Mouse (Mus musculus): Measurements from ENCODE around the gene Pla2g16. TPM values are rescaled to one million over a fixed set of nuclear protein-coding genes. Genes with fewer than 3 reads are reported as not detected.

Pla2g16 gene
- polyA plus RNA-seq, 1 experiment from 2014 or later, result 3.1 TPM

GRCm38 (mm10) chr19:7576180-7576579 is 18.9 kb downstream of the Pla2g16 start:
- no peak overlapping the region for H3K27ac ChIP-seq (ENCODE audit: low read length)
- 91% methylated on average over 1 of the region's 1 CpGs for whole genome bisulfite sequencing
- no peak overlapping the region for H3K4me2 ChIP-seq (ENCODE audit: low read length)
- H3K36me3 ChIP-seq (ENCODE audit: control insufficient read depth, insufficient read depth, low read length), result no peaks in the 10 kb centered on the region
- no peak overlapping the region for H3K9ac ChIP-seq (ENCODE audit: low read depth, low read length)
- H3K9me3 ChIP-seq (replicated peaks; ENCODE audit: control insufficient read depth, low read length, poor library complexity, severe bottlenecking), result no peaks in the 10 kb centered on the region
- no peak for ATAC-seq
- H3K27me3 ChIP-seq (ENCODE audit: control insufficient read depth, insufficient read depth, low read depth, low read length), result no peaks in the 10 kb centered on the region
- H3K4me3 ChIP-seq (ENCODE audit: low read depth, low read length), result no peak overlapping the region
- H3K4me1 ChIP-seq (ENCODE audit: control insufficient read depth, insufficient read depth, low read length), result no peaks in the 10 kb centered on the region

GRCm38 (mm10) chr19:7577710-7578109 is 20.5 kb downstream of the Pla2g16 start:
- H3K4me2 ChIP-seq (ENCODE audit: low read length), result no peak overlapping the region
- no peaks in the 10 kb centered on the region for H3K4me1 ChIP-seq (ENCODE audit: control insufficient read depth, insufficient read depth, low read length)
- H3K36me3 ChIP-seq (ENCODE audit: control insufficient read depth, insufficient read depth, low read length), result no peaks in the 10 kb centered on the region
- 88% methylated on average over 3 of the region's 3 CpGs for WGBS
- no peaks in the 10 kb centered on the region for H3K27me3 ChIP-seq (ENCODE audit: control insufficient read depth, insufficient read depth, low read depth, low read length)
- no peak overlapping the region for H3K9ac ChIP-seq (ENCODE audit: low read depth, low read length)
- no peak overlapping the region for H3K27ac ChIP-seq (ENCODE audit: low read length)
- ATAC-seq, result no peak
- H3K9me3 ChIP-seq (replicated peaks; ENCODE audit: control insufficient read depth, low read length, poor library complexity, severe bottlenecking), result no peaks in the 10 kb centered on the region
- H3K4me3 ChIP-seq (ENCODE audit: low read depth, low read length), result no peak overlapping the region

DNA sequence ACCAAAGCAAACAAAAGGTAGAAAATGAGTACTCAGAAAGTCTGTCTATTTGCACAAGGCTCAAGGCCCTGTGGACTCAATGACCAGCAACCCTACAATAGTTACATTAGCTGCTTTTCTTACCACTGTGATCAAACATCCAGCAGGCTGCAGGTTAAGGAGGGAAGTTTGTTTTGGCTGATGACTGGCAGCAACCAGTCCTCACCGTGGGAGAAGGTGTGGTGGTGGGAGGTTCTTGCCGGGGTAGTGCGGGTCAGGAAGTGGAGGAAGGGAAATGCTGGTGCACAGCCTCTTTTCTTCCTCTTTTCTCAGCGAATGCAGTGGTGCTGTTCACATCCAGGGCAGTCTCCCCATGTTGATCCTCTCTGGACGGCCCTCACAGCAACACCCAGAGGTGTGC is 23.8 kb downstream of the Pla2g16 start:
- no peak for ATAC-seq
- Histone ChIP-seq H3K27me3 (ENCODE audit: control insufficient read depth, insufficient read depth, low read depth, low read length) (no peaks in the 10 kb centered on the region), H3K9me3 (replicated peaks; ENCODE audit: control insufficient read depth, low read length, poor library complexity, severe bottlenecking) (no peaks in the 10 kb centered on the region), H3K4me3 (ENCODE audit: low read depth, low read length) (no peak overlapping the region), H3K4me1 (ENCODE audit: control insufficient read depth, insufficient read depth, low read length) (no peaks in the 10 kb centered on the region), H3K9ac (ENCODE audit: low read depth, low read length) (no peak overlapping the region), H3K36me3 (ENCODE audit: control insufficient read depth, insufficient read depth, low read length) (no peaks in the 10 kb centered on the region), H3K27ac (ENCODE audit: low read length) (no peak overlapping the region), H3K4me2 (ENCODE audit: low read length) (no peak overlapping the region)
- WGBS, result 85% methylated on average over 5 of the region's 5 CpGs

DNA sequence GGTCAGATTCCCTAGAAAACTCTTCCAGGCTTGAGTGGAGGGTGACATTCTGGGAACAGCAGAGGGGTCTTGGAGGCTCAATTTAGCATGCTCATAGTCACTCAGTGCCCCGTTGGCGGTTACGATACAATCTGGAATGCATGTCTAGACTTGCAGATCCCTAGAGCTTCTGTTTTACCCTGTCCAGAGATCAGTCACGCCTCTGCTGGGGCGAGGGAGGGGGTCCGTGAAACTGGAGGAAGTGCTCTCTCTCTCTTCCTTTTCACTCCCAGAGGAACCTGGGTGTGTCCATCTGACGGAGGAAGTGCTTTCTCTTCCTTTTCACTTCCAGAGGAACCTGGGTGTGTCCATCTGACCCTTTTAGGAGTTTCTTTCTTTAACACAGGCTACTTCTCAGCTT is 25.8 kb downstream of the Pla2g16 start:
- no peak for ATAC-seq
- Histone ChIP-seq H3K9me3 (replicated peaks; ENCODE audit: control insufficient read depth, low read length, poor library complexity, severe bottlenecking) (no peaks in the 10 kb centered on the region), H3K36me3 (ENCODE audit: control insufficient read depth, insufficient read depth, low read length) (no peaks in the 10 kb centered on the region), H3K27ac (ENCODE audit: low read length) (no peak overlapping the region), H3K4me1 (ENCODE audit: control insufficient read depth, insufficient read depth, low read length) (no peaks in the 10 kb centered on the region), H3K9ac (ENCODE audit: low read depth, low read length) (no peak overlapping the region), H3K27me3 (ENCODE audit: control insufficient read depth, insufficient read depth, low read depth, low read length) (no peaks in the 10 kb centered on the region), H3K4me3 (ENCODE audit: low read depth, low read length) (no peak overlapping the region), H3K4me2 (ENCODE audit: low read length) (no peak overlapping the region)
- 68% methylated on average over 7 of the region's 7 CpGs for WGBS

DNA sequence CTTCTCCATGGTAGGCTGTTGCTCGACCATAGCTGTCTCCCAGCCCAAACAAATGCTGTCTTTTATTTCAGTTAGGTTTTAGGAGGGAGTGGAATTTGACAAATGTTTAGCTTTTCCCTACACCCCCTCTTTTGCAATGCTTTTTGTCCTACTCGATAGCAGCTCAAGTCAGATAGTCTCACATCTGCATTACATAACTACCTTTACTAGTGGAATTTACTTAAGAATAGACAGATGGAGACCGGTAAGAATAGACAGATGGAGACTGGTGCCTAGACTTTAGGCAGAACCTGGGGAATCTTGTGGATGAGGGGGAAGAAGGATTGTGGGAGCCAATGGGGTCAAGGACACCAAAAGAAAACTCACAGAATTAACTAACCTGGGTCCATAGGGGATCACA is 26.3 kb downstream of the Pla2g16 start:
- 69% methylated on average over 3 of the region's 3 CpGs for WGBS
- no peak for ATAC-seq
- Histone ChIP-seq H3K27ac (ENCODE audit: low read length) (no peak overlapping the region), H3K27me3 (ENCODE audit: control insufficient read depth, insufficient read depth, low read depth, low read length) (no peaks in the 10 kb centered on the region), H3K9ac (ENCODE audit: low read depth, low read length) (no peak overlapping the region), H3K4me2 (ENCODE audit: low read length) (no peak overlapping the region), H3K4me3 (ENCODE audit: low read depth, low read length) (no peak overlapping the region), H3K4me1 (ENCODE audit: control insufficient read depth, insufficient read depth, low read length) (no peaks in the 10 kb centered on the region), H3K9me3 (replicated peaks; ENCODE audit: control insufficient read depth, low read length, poor library complexity, severe bottlenecking) (no peaks in the 10 kb centered on the region), H3K36me3 (ENCODE audit: control insufficient read depth, insufficient read depth, low read length) (no peaks in the 10 kb centered on the region)

- no peak for ATAC-seq
- Histone ChIP-seq H3K27ac (ENCODE audit: low read length) (no peak overlapping the region), H3K4me1 (ENCODE audit: control insufficient read depth, insufficient read depth, low read length) (no peaks in the 10 kb centered on the region), H3K27me3 (ENCODE audit: control insufficient read depth, insufficient read depth, low read depth, low read length) (no peaks in the 10 kb centered on the region), H3K36me3 (ENCODE audit: control insufficient read depth, insufficient read depth, low read length) (no peaks in the 10 kb centered on the region), H3K4me2 (ENCODE audit: low read length) (no peak overlapping the region), H3K9ac (ENCODE audit: low read depth, low read length) (no peak overlapping the region), H3K4me3 (ENCODE audit: low read depth, low read length) (no peak overlapping the region), H3K9me3 (replicated peaks; ENCODE audit: control insufficient read depth, low read length, poor library complexity, severe bottlenecking) (no peaks in the 10 kb centered on the region)
- 88% methylated on average over 8 of the region's 8 CpGs for WGBS
Observed at GRCm38 (mm10) chr19:7585279-7585678, 28.0 kb downstream of the Pla2g16 start.

DNA sequence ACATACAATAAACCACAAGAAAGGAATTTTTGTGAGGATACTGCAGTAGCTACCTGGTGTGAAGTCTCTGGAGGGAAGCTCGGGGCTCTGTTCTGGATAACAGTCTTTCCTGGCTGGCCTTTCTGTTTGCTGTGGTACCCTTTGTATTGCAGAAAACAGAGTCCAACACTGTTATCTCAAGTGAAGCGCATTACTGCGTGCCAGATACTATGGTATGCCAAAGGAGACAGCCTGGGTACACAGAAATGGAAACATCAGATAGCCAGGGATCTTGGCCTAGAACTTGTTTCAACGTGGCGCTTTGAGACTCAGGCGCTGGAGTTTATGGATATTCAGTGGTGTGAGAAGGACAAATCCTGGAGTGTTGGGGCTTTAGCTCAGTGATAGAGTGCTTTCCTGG is 28.5 kb downstream of the Pla2g16 start:
- no peak overlapping the region for H3K9ac ChIP-seq (ENCODE audit: low read depth, low read length)
- no peaks in the 10 kb centered on the region for H3K4me1 ChIP-seq (ENCODE audit: control insufficient read depth, insufficient read depth, low read length)
- 97% methylated on average over 6 of the region's 6 CpGs for WGBS
- ATAC-seq, result no peak
- H3K27me3 ChIP-seq (ENCODE audit: control insufficient read depth, insufficient read depth, low read depth, low read length), result no peaks in the 10 kb centered on the region
- no peaks in the 10 kb centered on the region for H3K36me3 ChIP-seq (ENCODE audit: control insufficient read depth, insufficient read depth, low read length)
- no peak overlapping the region for H3K27ac ChIP-seq (ENCODE audit: low read length)
- H3K4me3 ChIP-seq (ENCODE audit: low read depth, low read length), result no peak overlapping the region
- H3K4me2 ChIP-seq (ENCODE audit: low read length), result no peak overlapping the region
- no peaks in the 10 kb centered on the region for H3K9me3 ChIP-seq (replicated peaks; ENCODE audit: control insufficient read depth, low read length, poor library complexity, severe bottlenecking)

- Histone ChIP-seq H3K27ac (ENCODE audit: low read length) (no peak overlapping the region), H3K27me3 (ENCODE audit: control insufficient read depth, insufficient read depth, low read depth, low read length) (no peaks in the 10 kb centered on the region), H3K36me3 (ENCODE audit: control insufficient read depth, insufficient read depth, low read length) (no peaks in the 10 kb centered on the region), H3K9ac (ENCODE audit: low read depth, low read length) (no peak overlapping the region), H3K4me3 (ENCODE audit: low read depth, low read length) (no peak overlapping the region), H3K4me1 (ENCODE audit: control insufficient read depth, insufficient read depth, low read length) (no peaks in the 10 kb centered on the region), H3K4me2 (ENCODE audit: low read length) (no peak overlapping the region), H3K9me3 (replicated peaks; ENCODE audit: control insufficient read depth, low read length, poor library complexity, severe bottlenecking) (no peaks in the 10 kb centered on the region)
- ATAC-seq, result no peak
Observed at GRCm38 (mm10) chr19:7590795-7591194, 33.5 kb downstream of the Pla2g16 start.

- Histone ChIP-seq H3K4me3 (ENCODE audit: low read depth, low read length) (no peak overlapping the region), H3K4me2 (ENCODE audit: low read length) (no peak overlapping the region), H3K4me1 (ENCODE audit: control insufficient read depth, insufficient read depth, low read length) (no peaks in the 10 kb centered on the region), H3K9ac (ENCODE audit: low read depth, low read length) (no peak overlapping the region), H3K36me3 (ENCODE audit: control insufficient read depth, insufficient read depth, low read length) (no peaks in the 10 kb centered on the region), H3K27ac (ENCODE audit: low read length) (no peak overlapping the region), H3K9me3 (replicated peaks; ENCODE audit: control insufficient read depth, low read length, poor library complexity, severe bottlenecking) (no peaks in the 10 kb centered on the region), H3K27me3 (ENCODE audit: control insufficient read depth, insufficient read depth, low read depth, low read length) (no peaks in the 10 kb centered on the region)
- no peak for ATAC-seq
- 64% methylated on average over 3 of the region's 3 CpGs for WGBS
Observed at GRCm38 (mm10) chr19:7592018-7592417, 34.8 kb downstream of the Pla2g16 start.

DNA sequence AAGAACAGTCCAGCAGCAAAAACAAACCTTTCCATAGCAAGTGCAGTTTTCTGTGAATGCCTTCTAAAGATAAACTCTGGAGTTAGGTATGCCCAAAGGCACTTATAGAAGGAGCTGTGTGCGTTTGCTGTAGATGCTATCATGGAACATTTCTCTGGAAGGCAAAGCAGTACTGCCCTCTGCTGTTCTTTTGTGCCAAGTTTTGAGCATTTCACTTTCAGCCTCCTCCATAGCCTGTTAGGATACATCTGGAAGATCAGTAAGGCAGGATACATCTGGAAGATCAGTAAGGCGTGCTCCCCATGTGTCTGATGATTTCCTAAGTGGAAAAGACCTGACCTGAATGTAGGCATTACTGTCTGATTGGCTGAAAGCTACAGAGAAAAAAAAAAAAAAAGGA is 38.3 kb downstream of the Pla2g16 start:
- Histone ChIP-seq H3K9ac (ENCODE audit: low read depth, low read length) (no peak overlapping the region), H3K4me2 (ENCODE audit: low read length) (no peak overlapping the region), H3K36me3 (ENCODE audit: control insufficient read depth, insufficient read depth, low read length) (no peaks in the 10 kb centered on the region), H3K27ac (ENCODE audit: low read length) (no peak overlapping the region), H3K4me3 (ENCODE audit: low read depth, low read length) (no peak overlapping the region), H3K9me3 (replicated peaks; ENCODE audit: control insufficient read depth, low read length, poor library complexity, severe bottlenecking) (no peaks in the 10 kb centered on the region), H3K27me3 (ENCODE audit: control insufficient read depth, insufficient read depth, low read depth, low read length) (no peaks in the 10 kb centered on the region), H3K4me1 (ENCODE audit: control insufficient read depth, insufficient read depth, low read length) (no peaks in the 10 kb centered on the region)
- no peak for ATAC-seq
- 22% methylated on average over 2 of the region's 2 CpGs for WGBS

Measured in midbrain, embryonic 16.5 days (tissue).